Mouse (Mus musculus): ENCODE data around the gene Armh4. TPM values are rescaled to one million over a fixed set of nuclear protein-coding genes. Genes with fewer than 3 reads are reported as not detected.

The Armh4 gene
- polyA plus RNA-seq, 1 experiment from 2014 or later: 29.0 TPM

- Histone ChIP-seq H3K36me3 (replicated peaks; ENCODE audit: control insufficient read depth, insufficient read depth) (no peaks in the 10 kb centered on the region), H3K27me3 (ENCODE audit: control insufficient read depth, insufficient read depth, low read length) (no peaks in the 10 kb centered on the region), H3K9ac (no peak overlapping the region), H3K27ac (no peak overlapping the region), H3K9me3 (ENCODE audit: control insufficient read depth, low read length) (no peaks in the 10 kb centered on the region), H3K4me2 (replicated peaks) (no peak overlapping the region), H3K4me1 (replicated peaks; ENCODE audit: control insufficient read depth, insufficient read depth, low read length) (no peaks in the 10 kb centered on the region), H3K4me3 (replicated peaks; ENCODE audit: low read length) (no peak overlapping the region)
- WGBS: 80% methylated on average over 3 of the region's 3 CpGs
- ATAC-seq (ENCODE audit: low FRiP score) (no peak), DNase-seq (ENCODE audit: low spot score) (no peak)
Observed at GRCm38 (mm10) chr14:49703432-49704200, 79.6 kb downstream of the Armh4 start.

- ATAC-seq (ENCODE audit: low FRiP score): no peak
- no peaks in the 10 kb centered on the region for H3K9me3 ChIP-seq (ENCODE audit: control insufficient read depth, low read length)
- H3K36me3 ChIP-seq (replicated peaks; ENCODE audit: control insufficient read depth, insufficient read depth): no peaks in the 10 kb centered on the region
- no peak overlapping the region for H3K9ac ChIP-seq
- no peaks in the 10 kb centered on the region for H3K27me3 ChIP-seq (ENCODE audit: control insufficient read depth, insufficient read depth, low read length)
- H3K4me3 ChIP-seq (replicated peaks; ENCODE audit: low read length): no peak overlapping the region
- 70% methylated on average over 5 of the region's 5 CpGs for WGBS
- H3K4me2 ChIP-seq (replicated peaks): no peak overlapping the region
- H3K4me1 ChIP-seq (replicated peaks; ENCODE audit: control insufficient read depth, insufficient read depth, low read length): 0 out of 2 replicates have a peak, but pooled peaks cover 3% of the 10 kb centered on the region
- no peak for DNase-seq (ENCODE audit: low spot score)
- H3K27ac ChIP-seq: no peak overlapping the region
Observed at GRCm38 (mm10) chr14:49679511-49680284, 103.5 kb downstream of the Armh4 start.

- Histone ChIP-seq H3K4me2 (replicated peaks) (no peak overlapping the region), H3K9ac (no peak overlapping the region), H3K4me3 (replicated peaks; ENCODE audit: low read length) (no peak overlapping the region), H3K4me1 (replicated peaks; ENCODE audit: control insufficient read depth, insufficient read depth, low read length) (no peaks in the 10 kb centered on the region), H3K36me3 (replicated peaks; ENCODE audit: control insufficient read depth, insufficient read depth) (no peaks in the 10 kb centered on the region), H3K9me3 (ENCODE audit: control insufficient read depth, low read length) (no peaks in the 10 kb centered on the region), H3K27ac (no peak overlapping the region), H3K27me3 (ENCODE audit: control insufficient read depth, insufficient read depth, low read length) (no peaks in the 10 kb centered on the region)
- WGBS: 40% methylated on average over 2 of the region's 2 CpGs
- ATAC-seq (ENCODE audit: low FRiP score): no peak
- DNase-seq (ENCODE audit: low spot score): no peak
Observed at GRCm38 (mm10) chr14:49676580-49676979, 106.6 kb downstream of the Armh4 start.

GRCm38 (mm10) chr14:49660444-49660843 is 122.7 kb downstream of the Armh4 start:
- no peak overlapping the region for H3K4me2 ChIP-seq (replicated peaks)
- H3K4me3 ChIP-seq (replicated peaks; ENCODE audit: low read length): no peak overlapping the region
- 39% methylated on average over 4 of the region's 4 CpGs for WGBS
- H3K27me3 ChIP-seq (ENCODE audit: control insufficient read depth, insufficient read depth, low read length): no peaks in the 10 kb centered on the region
- no peaks in the 10 kb centered on the region for H3K9me3 ChIP-seq (ENCODE audit: control insufficient read depth, low read length)
- no peak overlapping the region for H3K9ac ChIP-seq
- no peaks in the 10 kb centered on the region for H3K36me3 ChIP-seq (replicated peaks; ENCODE audit: control insufficient read depth, insufficient read depth)
- no peak for ATAC-seq (ENCODE audit: low FRiP score)
- no peak for DNase-seq (ENCODE audit: low spot score)
- no peaks in the 10 kb centered on the region for H3K4me1 ChIP-seq (replicated peaks; ENCODE audit: control insufficient read depth, insufficient read depth, low read length)
- H3K27ac ChIP-seq: no peak overlapping the region

- 86% methylated on average over 1 of the region's 1 CpGs for WGBS
- Histone ChIP-seq H3K4me2 (replicated peaks) (no peak overlapping the region), H3K27me3 (ENCODE audit: control insufficient read depth, insufficient read depth, low read length) (no peaks in the 10 kb centered on the region), H3K36me3 (replicated peaks; ENCODE audit: control insufficient read depth, insufficient read depth) (no peaks in the 10 kb centered on the region), H3K9me3 (ENCODE audit: control insufficient read depth, low read length) (no peaks in the 10 kb centered on the region), H3K4me1 (replicated peaks; ENCODE audit: control insufficient read depth, insufficient read depth, low read length) (no peaks in the 10 kb centered on the region), H3K27ac (no peak overlapping the region), H3K9ac (no peak overlapping the region), H3K4me3 (replicated peaks; ENCODE audit: low read length) (no peak overlapping the region)
- ATAC-seq (ENCODE audit: low FRiP score) (no peak), DNase-seq (ENCODE audit: low spot score) (no peak)
Observed at GRCm38 (mm10) chr14:49649191-49649590, 134.0 kb downstream of the Armh4 start.

GRCm38 (mm10) chr14:49637422-49637821 is 145.8 kb downstream of the Armh4 start:
- Histone ChIP-seq H3K4me1 (replicated peaks; ENCODE audit: control insufficient read depth, insufficient read depth, low read length) (no peaks in the 10 kb centered on the region), H3K9ac (no peak overlapping the region), H3K27ac (no peak overlapping the region), H3K4me2 (replicated peaks) (no peak overlapping the region), H3K36me3 (replicated peaks; ENCODE audit: control insufficient read depth, insufficient read depth) (no peaks in the 10 kb centered on the region), H3K9me3 (ENCODE audit: control insufficient read depth, low read length) (no peaks in the 10 kb centered on the region), H3K4me3 (replicated peaks; ENCODE audit: low read length) (no peak overlapping the region), H3K27me3 (ENCODE audit: control insufficient read depth, insufficient read depth, low read length) (no peaks in the 10 kb centered on the region)
- DNase-seq (ENCODE audit: low spot score): no peak
- no peak for ATAC-seq (ENCODE audit: low FRiP score)
- WGBS: 68% methylated on average over 1 of the region's 1 CpGs

- Histone ChIP-seq H3K4me1 (replicated peaks; ENCODE audit: control insufficient read depth, insufficient read depth, low read length) (no peaks in the 10 kb centered on the region), H3K27me3 (ENCODE audit: control insufficient read depth, insufficient read depth, low read length) (no peaks in the 10 kb centered on the region), H3K36me3 (replicated peaks; ENCODE audit: control insufficient read depth, insufficient read depth) (no peaks in the 10 kb centered on the region), H3K27ac (no peak overlapping the region), H3K4me3 (replicated peaks; ENCODE audit: low read length) (no peak overlapping the region), H3K4me2 (replicated peaks) (no peak overlapping the region), H3K9ac (no peak overlapping the region), H3K9me3 (ENCODE audit: control insufficient read depth, low read length) (no peaks in the 10 kb centered on the region)
- DNase-seq (ENCODE audit: low spot score): no peak
- ATAC-seq (ENCODE audit: low FRiP score): no peak
- 28% methylated on average over 4 of the region's 4 CpGs for WGBS
Observed at GRCm38 (mm10) chr14:49626055-49626454, 157.1 kb downstream of the Armh4 start.

Other genes starting within 250 kb of the Armh4 start
- not detected in 2 replicates for gene Olfr722, start 118.6 kb upstream of the Armh4 start, polyA plus RNA-seq (2014; fragmentation: Nextera tagmentation; extraction: Ambion mirVana)
- not detected in 2 replicates for gene Olfr723, start 148.4 kb upstream of the Armh4 start, polyA plus RNA-seq (2014; fragmentation: Nextera tagmentation; extraction: Ambion mirVana)
- gene Olfr724, start 179.9 kb upstream of the Armh4 start, polyA plus RNA-seq (2014; fragmentation: Nextera tagmentation; extraction: Ambion mirVana): not detected in 2 replicates